Mouse (Mus musculus): ENCODE data around the gene Hilpda.

DNA sequence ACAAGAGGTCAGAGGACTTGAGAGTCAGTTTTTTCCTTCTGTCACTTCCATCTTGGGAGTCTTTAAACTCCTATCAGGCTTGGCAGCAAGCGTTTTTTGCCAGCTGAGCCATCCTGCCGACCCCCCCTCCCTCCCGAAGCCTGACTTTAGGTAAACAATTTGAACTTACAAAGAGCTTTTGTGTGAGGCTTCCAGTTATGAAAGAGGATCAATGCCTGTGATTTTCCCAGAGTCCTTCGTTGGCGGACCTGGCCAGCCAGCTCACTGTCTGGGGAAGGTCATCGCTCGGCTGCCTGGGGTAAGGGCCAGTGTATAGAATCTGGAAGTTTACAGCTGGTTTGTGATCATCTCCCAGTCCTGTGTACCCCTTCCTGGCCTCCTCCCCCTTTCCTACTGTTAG lies 8.4 kb downstream of the Hilpda start:
- no peak for TF ChIP-seq EP300 (IDR thresholded peaks at IDR 0.05; ENCODE audit: low read depth)
- TF ChIP-seq CTCF (IDR thresholded peaks at IDR 0.05; ENCODE audit: low read depth), result no peak
